Mouse (Mus musculus) embryo, embryonic 11.5 days (tissue): Measurements from ENCODE around the gene Gm32687.
"Not testable (repeated sequence)": the region's sequence is repeated elsewhere in the genome, so short reads cannot be mapped to it uniquely, and the experiment has no call there.

ENCODE experiments used
- DNase-seq: peaks from one replicate; pipeline ENCODE4 v3.0.0-alpha.2; 2012; ENCODE audit warnings: low read depth, low spot score

Gene Gm32687

DNA sequence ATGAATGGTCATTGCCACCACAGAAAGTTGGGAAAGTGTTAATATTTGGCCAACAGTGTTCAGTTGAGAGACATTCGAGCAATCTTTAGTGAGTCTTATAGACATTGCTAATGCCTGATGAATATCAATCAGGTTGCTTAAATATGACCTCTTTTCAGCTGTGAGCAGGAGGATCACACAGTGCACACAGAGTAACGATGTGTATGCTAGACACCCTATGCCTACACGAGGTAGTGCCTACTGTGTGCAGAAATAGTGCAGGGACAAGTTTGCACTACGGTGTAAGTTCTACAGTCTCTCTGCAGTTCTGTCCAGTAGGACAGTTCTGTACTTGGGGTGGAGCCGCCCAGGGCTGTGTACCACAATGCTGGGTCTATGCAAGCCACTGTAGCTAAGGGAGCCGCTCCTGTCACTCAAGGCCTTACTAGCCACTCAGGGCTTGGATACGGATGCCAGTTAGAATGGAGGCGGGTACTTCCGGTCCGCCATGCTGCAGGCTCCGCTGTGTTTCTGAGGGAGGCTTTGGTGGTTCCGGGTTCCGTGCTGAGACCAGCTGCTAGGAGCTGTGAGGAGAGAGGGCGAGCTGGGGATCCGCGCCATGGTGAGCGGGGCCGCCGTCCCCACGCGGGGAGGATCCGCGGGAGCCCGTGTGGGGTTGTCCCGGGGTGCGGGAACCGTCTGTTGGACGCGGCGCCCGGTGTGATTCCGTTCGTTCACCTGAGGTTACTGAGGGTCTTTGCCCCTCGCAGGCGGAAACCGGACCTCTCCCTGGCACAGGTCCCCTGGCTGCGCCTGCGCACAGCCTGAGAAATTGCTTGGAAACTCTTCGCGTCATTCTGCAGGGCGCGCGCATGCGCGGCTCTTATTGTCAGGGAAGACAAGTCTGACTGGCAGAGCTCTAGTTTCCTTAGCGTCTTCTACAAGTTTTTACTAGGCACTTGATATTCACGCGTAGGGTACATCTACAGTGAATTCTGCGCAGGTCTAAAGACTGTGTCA, at the start of gene Gm32687:
Gm32687 (plus strand) TSS at position 526 of the 999 bp plus-strand sequence.
- DNase-seq = not testable (repeated sequence)

DNA sequence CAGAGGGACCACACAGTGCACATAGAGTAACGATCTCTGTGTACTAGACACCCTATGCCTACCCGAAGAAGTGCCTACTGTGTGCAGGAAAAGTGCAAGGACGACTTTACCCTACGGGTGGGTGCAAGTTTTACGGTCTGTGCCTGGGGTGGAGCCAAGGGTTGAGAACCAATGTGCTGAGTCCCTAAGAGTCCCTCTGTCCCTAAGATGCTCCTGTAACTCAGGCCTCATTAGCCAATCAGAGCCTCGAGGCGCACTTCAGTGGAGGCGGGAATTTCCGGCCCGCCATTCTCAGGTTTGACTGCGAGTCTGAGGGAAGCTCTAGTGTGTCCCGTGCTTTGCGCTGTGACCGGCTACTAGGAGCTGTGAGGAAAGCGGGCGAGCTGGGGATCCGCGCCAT, 17.5 kb upstream of the Gm32687 start:
- DNase-seq = not testable (repeated sequence)

DNA sequence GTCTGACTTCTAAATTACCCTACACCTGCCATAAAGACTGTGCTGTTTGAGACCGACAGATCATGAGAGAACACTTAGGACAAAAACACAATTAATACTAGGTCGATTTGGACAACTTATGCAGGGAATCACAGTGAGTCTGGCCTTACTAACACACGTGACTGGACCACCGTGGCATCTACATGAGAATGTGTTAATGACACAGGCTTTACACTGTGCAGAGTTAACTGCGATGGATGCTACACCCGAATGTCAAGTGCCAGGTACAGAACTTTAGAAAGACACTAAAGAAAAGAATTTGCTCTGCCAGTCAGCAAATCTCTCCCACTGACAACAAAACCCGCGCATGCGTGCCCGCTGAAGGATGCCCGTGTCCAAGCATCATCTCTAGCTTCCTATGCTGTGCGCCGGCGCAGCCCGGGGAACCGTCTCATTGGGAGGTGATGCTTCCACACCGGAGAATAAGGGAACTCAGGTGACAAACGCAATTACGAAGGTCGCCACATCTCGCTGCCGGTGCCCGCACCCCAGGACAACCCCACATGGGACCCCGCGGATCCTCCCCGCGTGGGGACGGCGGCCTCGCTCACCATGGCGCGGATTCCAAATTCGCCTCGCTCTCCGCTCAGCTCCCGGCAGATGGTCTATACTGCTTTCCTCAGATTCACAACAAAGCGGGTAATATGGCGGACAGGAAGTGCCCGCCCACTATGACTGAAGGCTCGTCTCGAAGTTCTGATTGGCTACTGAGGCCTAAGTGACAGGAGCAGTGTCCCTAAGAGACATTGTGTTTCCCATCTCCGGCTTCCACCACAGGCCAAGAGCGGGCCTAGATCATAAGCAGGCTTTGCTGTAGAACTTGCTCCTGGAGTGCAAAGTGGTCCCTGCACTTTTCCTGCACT, 66.4 kb downstream of the Gm32687 start, which contains the start of gene Zfp781:
Zfp781 (minus strand) TSS at position 639 of the 902 bp plus-strand sequence.
- DNase-seq = not testable (repeated sequence)
